Mouse (Mus musculus) stomach, postnatal 0 days (tissue): Measurements from ENCODE around the gene Zdhhc9. TPM values are rescaled to one million over a fixed set of nuclear protein-coding genes. Genes with fewer than 3 reads are reported as not detected.
"Not testable (repeated sequence)": the region's sequence is repeated elsewhere in the genome, so short reads cannot be mapped to it uniquely, and the experiment has no call there.

Experiments
- ATAC-seq: fragments of 200-750 bp; cut with Nextera tagmentation; 2 replicates; pipeline ENCODE4 v1.8.0; 2017; ENCODE audit not compliant: low FRiP score, low TSS enrichment
- DNase-seq: peaks from one replicate; pipeline ENCODE4 v3.0.0-alpha.2; 2016; ENCODE audit warnings: low spot score
- H3K27ac ChIP-seq: fragments of 300-500 bp; sonication (generic); replicated peaks from 2 replicates; pipeline ENCODE4 v1.5.1; 2014; ENCODE audit warnings: mild to moderate bottlenecking, control low read depth
- H3K27me3 ChIP-seq: fragments of 300-500 bp; sonication (generic); 2 replicates; pipeline ENCODE4 v1.6.1; 2014; ENCODE audit warnings: low read length; ENCODE audit not compliant: control insufficient read depth, insufficient read depth
- H3K36me3 ChIP-seq: fragments of 300-500 bp; sonication (generic); 2 replicates; pipeline ENCODE4 v1.6.1; 2014; ENCODE audit warnings: low read length, mixed read lengths; ENCODE audit not compliant: control insufficient read depth, insufficient read depth
- H3K4me1 ChIP-seq: fragments of 300-500 bp; sonication (generic); replicated peaks from 2 replicates; pipeline ENCODE4 v1.6.1; 2014; ENCODE audit warnings: antibody characterized with exemption; ENCODE audit not compliant: control insufficient read depth, insufficient read depth
- H3K4me2 ChIP-seq: fragments of 300-500 bp; sonication (generic); replicated peaks from 2 replicates; pipeline ENCODE4 v1.6.1; 2014; ENCODE audit warnings: low read depth, mild to moderate bottlenecking, control low read depth, moderate library complexity
- H3K4me3 ChIP-seq: fragments of 300-500 bp; sonication (generic); 2 replicates; pipeline ENCODE4 v1.5.1; 2014; ENCODE audit warnings: low read depth, low read length, control low read depth
- H3K9ac ChIP-seq: fragments of 300-500 bp; sonication (generic); 2 replicates; pipeline ENCODE4 v1.6.1; 2014; ENCODE audit warnings: mild to moderate bottlenecking, low read length, control low read depth, mixed read lengths
- H3K9me3 ChIP-seq: fragments of 300-500 bp; sonication (generic); 2 replicates; pipeline ENCODE4 v1.6.1; 2016; ENCODE audit warnings: low read length; ENCODE audit not compliant: control insufficient read depth
- CTCF ChIP-seq: IDR thresholded peaks from 2 replicates; pipeline ENCODE4 v1.5.1; 2016; ENCODE audit warnings: antibody characterized with exemption, low read depth, mild to moderate bottlenecking, moderate library complexity
- EP300 ChIP-seq: optimal IDR thresholded peaks from 2 replicates; pipeline ENCODE3; 2016; ENCODE audit warnings: antibody characterized with exemption
- WGBS: fragments of 180-500 bp; shearing (Covaris S2); extraction: QIAGEN DNeasy Blood & Tissue Kit; methylation state at CpG from one replicate; pipeline ENCODE4 v1.1.7; 2014; 5-methylcytosine and 5-hydroxymethylcytosine counted together
- polyA plus RNA-seq: library from polyadenylated mRNA; unstranded; fragments of >200 nt; fragmentation: Nextera tagmentation; extraction: Ambion mirVana; gene quantifications from 2 replicates; pipeline ENCODE4 v1.2.1, GENCODE M21; 2015

The Zdhhc9 gene
- polyA plus RNA-seq, 1 experiment from 2014 or later, result 5.7 TPM

GRCm38 (mm10) chrX:48222706-48223105 is 14.0 kb upstream of the Zdhhc9 start:
- H3K9ac ChIP-seq, result no peak overlapping the region
- WGBS, result 86% methylated on average over 7 of the region's 7 CpGs
- TF ChIP-seq CTCF, result no peak
- no peak for TF ChIP-seq EP300
- H3K27me3 ChIP-seq, result no peaks in the 10 kb centered on the region
- no peaks in the 10 kb centered on the region for H3K9me3 ChIP-seq
- ATAC-seq, result no peak
- no peak for DNase-seq
- H3K36me3 ChIP-seq, result no peaks in the 10 kb centered on the region
- no peak overlapping the region for H3K4me2 ChIP-seq
- no peak overlapping the region for H3K4me3 ChIP-seq
- H3K4me1 ChIP-seq, result no peaks in the 10 kb centered on the region
- H3K27ac ChIP-seq, result no peak overlapping the region

DNA sequence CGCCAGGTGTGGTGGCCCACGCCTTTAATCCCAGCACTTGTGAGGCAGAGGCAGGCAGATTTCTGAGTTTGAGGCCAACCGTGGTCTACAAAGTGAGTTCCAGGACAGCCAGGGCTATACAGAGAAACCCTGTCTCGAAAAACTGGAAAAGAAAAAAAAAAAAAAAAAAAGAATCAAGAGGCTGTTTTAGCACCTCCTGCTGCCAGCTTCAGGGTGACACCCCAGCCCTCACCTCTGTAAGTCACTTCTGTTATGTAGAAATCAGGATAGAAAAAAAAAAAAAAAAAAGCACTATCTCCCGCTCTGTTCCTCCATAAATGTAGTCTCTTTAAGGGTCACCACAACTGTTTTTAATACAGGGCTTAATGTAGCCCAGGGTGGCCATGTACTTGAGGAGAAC is 10.8 kb upstream of the Zdhhc9 start:
- no peak overlapping the region for H3K9ac ChIP-seq
- no peaks in the 10 kb centered on the region for H3K9me3 ChIP-seq
- no peak for DNase-seq
- H3K4me2 ChIP-seq, result no peak overlapping the region
- H3K4me1 ChIP-seq, result no peaks in the 10 kb centered on the region
- WGBS, result 82% methylated on average over 5 of the region's 5 CpGs
- H3K27ac ChIP-seq, result no peak overlapping the region
- H3K4me3 ChIP-seq, result no peak overlapping the region
- TF ChIP-seq EP300, result no peak
- no peak for TF ChIP-seq CTCF
- ATAC-seq, result no peak
- H3K36me3 ChIP-seq, result no peaks in the 10 kb centered on the region
- H3K27me3 ChIP-seq, result no peaks in the 10 kb centered on the region

- not testable (repeated sequence) for H3K27me3 ChIP-seq, H3K4me1 ChIP-seq, DNase-seq, H3K36me3 ChIP-seq, H3K9ac ChIP-seq, ATAC-seq, H3K4me2 ChIP-seq, H3K9me3 ChIP-seq, H3K4me3 ChIP-seq, H3K27ac ChIP-seq
- 71% methylated on average over 2 of the region's 4 CpGs for WGBS
Measured at GRCm38 (mm10) chrX:48209746-48210145, 1.1 kb upstream of the Zdhhc9 start.

GRCm38 (mm10) chrX:48207761-48208487 is 754 bp downstream of the Zdhhc9 start:
- no peaks in the 10 kb centered on the region for H3K36me3 ChIP-seq
- H3K9me3 ChIP-seq, result no peaks in the 10 kb centered on the region
- H3K4me1 ChIP-seq, result no peaks in the 10 kb centered on the region
- H3K27me3 ChIP-seq, result no peaks in the 10 kb centered on the region
- H3K4me2 ChIP-seq, result peak overlapping the region; percentile 48
- H3K9ac ChIP-seq, result peak overlapping the region; percentile 65
- peak; percentile 82 for ATAC-seq
- H3K4me3 ChIP-seq, result peak overlapping the region; percentile 63
- WGBS, result 10% methylated on average over 31 of the region's 36 CpGs
- peak; percentile 57 for DNase-seq
- H3K27ac ChIP-seq, result peak overlapping the region; percentile 79
- TF ChIP-seq EP300 (no peak), CTCF (no peak)

GRCm38 (mm10) chrX:48204469-48204868 is 4.2 kb downstream of the Zdhhc9 start:
- no peak overlapping the region for H3K9ac ChIP-seq
- H3K36me3 ChIP-seq, result no peaks in the 10 kb centered on the region
- H3K4me2 ChIP-seq, result no peak overlapping the region
- no peaks in the 10 kb centered on the region for H3K27me3 ChIP-seq
- DNase-seq (no peak), ATAC-seq (no peak)
- H3K9me3 ChIP-seq, result no peaks in the 10 kb centered on the region
- no peak overlapping the region for H3K4me3 ChIP-seq
- H3K4me1 ChIP-seq, result no peaks in the 10 kb centered on the region
- H3K27ac ChIP-seq, result no peak overlapping the region
- WGBS, result 62% methylated on average over 6 of the region's 6 CpGs
- TF ChIP-seq CTCF, result no peak
- no peak for TF ChIP-seq EP300

DNA sequence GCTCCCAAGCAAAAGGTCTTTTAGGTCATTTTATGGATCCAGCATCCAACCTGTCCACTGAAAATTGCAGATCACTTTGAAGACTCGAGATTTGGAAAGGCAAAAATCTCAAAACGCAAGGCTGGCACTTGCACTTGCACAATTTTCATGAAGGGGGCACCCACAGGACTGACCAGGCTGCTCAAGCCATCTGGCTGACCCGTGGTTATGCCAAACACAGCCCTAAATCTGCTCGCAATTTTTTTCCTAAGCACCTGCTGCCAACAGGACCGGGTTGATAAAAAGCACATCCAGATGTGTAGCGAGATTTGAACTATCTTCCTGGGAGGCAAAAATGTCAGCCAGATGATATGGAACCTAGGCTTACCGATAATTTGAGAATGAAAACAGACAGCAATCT is 4.9 kb downstream of the Zdhhc9 start:
- no peak overlapping the region for H3K4me2 ChIP-seq
- H3K9ac ChIP-seq, result no peak overlapping the region
- 77% methylated on average over 7 of the region's 7 CpGs for WGBS
- TF ChIP-seq EP300 (no peak), CTCF (no peak)
- no peaks in the 10 kb centered on the region for H3K27me3 ChIP-seq
- H3K4me1 ChIP-seq, result no peaks in the 10 kb centered on the region
- H3K27ac ChIP-seq, result no peak overlapping the region
- no peak for ATAC-seq
- no peak for DNase-seq
- H3K4me3 ChIP-seq, result no peak overlapping the region
- no peaks in the 10 kb centered on the region for H3K9me3 ChIP-seq
- H3K36me3 ChIP-seq, result no peaks in the 10 kb centered on the region
